Mouse (Mus musculus) testis, adult 2 months (tissue): Measurements from ENCODE around the gene Gatb.

Experiments
- CTCF ChIP-seq: fragments of 200-500 bp; IDR thresholded peaks from 2 replicates; pipeline ENCODE4 v1.5.1; 2012; ENCODE audit warnings: low read depth, mild to moderate bottlenecking, inconsistent platforms, low read length, moderate library complexity; ENCODE audit not compliant: control insufficient read depth, insufficient read depth, insufficient replicate concordance
- POLR2A ChIP-seq: fragments of 200-500 bp; IDR thresholded peaks from 2 replicates; pipeline ENCODE4 v1.6.1; 2012; ENCODE audit warnings: low read depth, mild to moderate bottlenecking, inconsistent platforms, low read length, moderate library complexity; ENCODE audit not compliant: control insufficient read depth

DNA sequence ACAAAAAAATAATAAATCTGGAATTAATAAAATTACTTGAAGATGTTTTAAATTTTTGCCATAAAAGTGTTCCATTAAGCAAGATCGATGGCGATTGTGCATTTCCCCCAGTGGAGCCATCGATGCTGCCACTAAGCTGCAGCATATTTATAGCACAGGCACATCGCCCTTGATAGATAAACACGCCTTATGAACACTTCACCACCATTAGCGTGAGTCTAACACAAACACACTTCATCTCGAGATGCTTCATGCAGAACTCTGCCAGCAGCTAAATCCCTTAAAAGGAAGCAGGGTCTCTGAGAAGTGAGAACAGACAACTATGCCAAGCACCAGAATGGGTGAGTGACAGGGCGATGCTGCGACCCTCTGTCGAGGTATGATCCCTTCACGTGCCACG lies 92.8 kb downstream of the Gatb start:
- TF ChIP-seq POLR2A: no peak
- TF ChIP-seq CTCF: no peak
